Mouse (Mus musculus): ENCODE measurements at regions not wholly inside any gene's neighbourhood (a gene's known extent, or its start where the extent isn't known, plus 50 kb on each side); places are given as distances from the start of the nearest gene placed in this dataset.

GRCm38 (mm10) chr8:90755020-90755419 lies 62.2 kb downstream of the Gm19935 start:
- TF ChIP-seq CTCF (IDR thresholded peaks at IDR 0.05; ENCODE audit: control insufficient read depth, insufficient read depth, insufficient read length) (no peak), MYOG (IDR thresholded peaks at IDR 0.05; ENCODE audit: control insufficient read depth, extremely low read depth, insufficient read length) (no peak)

Data from C2C12 (cell line).